Mouse (Mus musculus): ENCODE measurements at regions not wholly inside any gene's neighbourhood (a gene's known extent, or its start where the extent isn't known, plus 50 kb on each side); places are given as distances from the start of the nearest gene placed in this dataset.

- no peak for TF ChIP-seq POLR2A (IDR thresholded peaks at IDR 0.05; ENCODE audit: borderline replicate concordance, extremely low read depth, insufficient read depth, insufficient read length, poor library complexity, severe bottlenecking)
- TF ChIP-seq CTCF (IDR thresholded peaks at IDR 0.05; ENCODE audit: borderline replicate concordance, extremely low read depth, insufficient read depth, insufficient read length) = no peak
Observed at GRCm38 (mm10) chr15:65217908-65218307, 203.2 kb upstream of the Gm21961 start.
